Mouse (Mus musculus) embryo, embryonic 11 days (tissue): ENCODE data around the gene Gm11077.

Experiments
- DNase-seq: peaks from one replicate; pipeline ENCODE4 v3.0.0-alpha.2; 2015

Gene Gm11077

GRCm38 (mm10) chr6:140750371-140751080 lies 21.4 kb downstream of the Gm11077 start:
- no peak for DNase-seq

- peak; percentile 74 for DNase-seq
Measured at GRCm38 (mm10) chr6:140766365-140766764, 37.3 kb downstream of the Gm11077 start.

GRCm38 (mm10) chr6:140767237-140767636 lies 38.2 kb downstream of the Gm11077 start:
- no peak for DNase-seq

GRCm38 (mm10) chr6:140768180-140768579 lies 39.1 kb downstream of the Gm11077 start:
- no peak for DNase-seq

- DNase-seq = peak; percentile 58
Measured at GRCm38 (mm10) chr6:140768859-140769640, 40.0 kb downstream of the Gm11077 start.

GRCm38 (mm10) chr6:140776274-140776673 lies 47.2 kb downstream of the Gm11077 start:
- no peak for DNase-seq

- DNase-seq = no peak
Measured at GRCm38 (mm10) chr6:140782524-140782923, 53.4 kb downstream of the Gm11077 start.

GRCm38 (mm10) chr6:140786058-140786457 lies 57.0 kb downstream of the Gm11077 start:
- DNase-seq = peak; percentile 10

GRCm38 (mm10) chr6:140789850-140790249 lies 60.8 kb downstream of the Gm11077 start:
- DNase-seq = peak; percentile 41

- DNase-seq = no peak
Measured at GRCm38 (mm10) chr6:140793676-140794262, 64.7 kb downstream of the Gm11077 start.

- DNase-seq = no peak
Measured at GRCm38 (mm10) chr6:140798841-140799240, 69.8 kb downstream of the Gm11077 start.

- DNase-seq = no peak
Measured at GRCm38 (mm10) chr6:140799435-140800040, 70.5 kb downstream of the Gm11077 start.

GRCm38 (mm10) chr6:140800587-140800986 lies 71.5 kb downstream of the Gm11077 start:
- DNase-seq = no peak
